Mouse (Mus musculus): Measurements from ENCODE around the gene Ces3a. TPM values are rescaled to one million over a fixed set of nuclear protein-coding genes. Genes with fewer than 3 reads are reported as not detected.
"Not testable (repeated sequence)": the region's sequence is repeated elsewhere in the genome, so short reads cannot be mapped to it uniquely, and the experiment has no call there.

The Ces3a gene
- polyA plus RNA-seq, 1 experiment from 2014 or later, result not detected

- H3K27ac ChIP-seq (replicated peaks in 1 of 2; ENCODE audit: control insufficient read depth in 1 of 2, insufficient read depth in 1 of 2, low read depth in 2 of 2, low read length in 2 of 2), result no peak overlapping the region
- no peaks in the 10 kb centered on the region for H3K27me3 ChIP-seq (ENCODE audit: control insufficient read depth, insufficient read depth, low read length)
- no peak overlapping the region for H3K4me3 ChIP-seq (ENCODE audit: control insufficient read depth in 1 of 2, insufficient read depth in 1 of 2, low read depth in 1 of 2, low read length in 2 of 2)
- no peaks in the 10 kb centered on the region for H3K4me1 ChIP-seq (ENCODE audit: control insufficient read depth in 2 of 2, insufficient read depth in 2 of 2, low read length in 2 of 2)
- H3K9ac ChIP-seq (ENCODE audit: low read length), result no peak overlapping the region
- no peaks in the 10 kb centered on the region for H3K9me3 ChIP-seq (ENCODE audit: control insufficient read depth, low read length)
- H3K4me2 ChIP-seq (ENCODE audit: low read length), result no peak overlapping the region
- no peak for ATAC-seq (ENCODE audit: insufficient number of reproducible peaks, insufficient read depth, low FRiP score, low read depth)
- no peaks in the 10 kb centered on the region for H3K36me3 ChIP-seq (ENCODE audit: control insufficient read depth, insufficient read depth, low read length)
- WGBS, result 91% methylated on average over 4 of the region's 4 CpGs
Observed at GRCm38 (mm10) chr8:105076601-105077000, 28.2 kb downstream of the Ces3a start.

GRCm38 (mm10) chr8:105077071-105077470 is 28.7 kb downstream of the Ces3a start:
- no peak overlapping the region for H3K9ac ChIP-seq (ENCODE audit: low read length)
- no peak overlapping the region for H3K4me3 ChIP-seq (ENCODE audit: control insufficient read depth in 1 of 2, insufficient read depth in 1 of 2, low read depth in 1 of 2, low read length in 2 of 2)
- H3K36me3 ChIP-seq (ENCODE audit: control insufficient read depth, insufficient read depth, low read length), result no peaks in the 10 kb centered on the region
- no peaks in the 10 kb centered on the region for H3K4me1 ChIP-seq (ENCODE audit: control insufficient read depth in 2 of 2, insufficient read depth in 2 of 2, low read length in 2 of 2)
- 61% methylated on average over 6 of the region's 6 CpGs for WGBS
- no peak for ATAC-seq (ENCODE audit: insufficient number of reproducible peaks, insufficient read depth, low FRiP score, low read depth)
- H3K4me2 ChIP-seq (ENCODE audit: low read length), result no peak overlapping the region
- H3K27ac ChIP-seq (replicated peaks in 1 of 2; ENCODE audit: control insufficient read depth in 1 of 2, insufficient read depth in 1 of 2, low read depth in 2 of 2, low read length in 2 of 2), result no peak overlapping the region
- H3K27me3 ChIP-seq (ENCODE audit: control insufficient read depth, insufficient read depth, low read length), result no peaks in the 10 kb centered on the region
- no peaks in the 10 kb centered on the region for H3K9me3 ChIP-seq (ENCODE audit: control insufficient read depth, low read length)

DNA sequence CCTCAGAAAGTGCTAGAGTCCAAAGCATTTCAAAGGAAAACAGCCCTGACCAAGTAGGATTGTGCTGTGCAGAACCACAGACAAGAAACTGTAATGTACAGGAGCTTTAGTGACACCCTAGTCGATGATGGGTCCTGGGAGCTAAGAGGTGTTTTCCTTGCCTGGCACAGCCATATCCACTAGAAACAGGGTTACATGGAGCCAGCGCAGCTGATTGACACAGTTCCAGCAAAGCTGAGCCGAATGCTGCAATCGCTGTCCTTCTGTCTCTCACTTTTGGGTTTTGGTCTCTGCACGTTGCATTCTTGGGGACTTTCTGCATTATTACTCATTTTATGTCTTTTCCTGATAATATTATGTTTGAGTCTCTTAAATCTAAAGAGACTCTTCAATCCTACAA is 30.2 kb downstream of the Ces3a start:
- Histone ChIP-seq H3K9me3 (ENCODE audit: control insufficient read depth, low read length) (no peaks in the 10 kb centered on the region), H3K36me3 (ENCODE audit: control insufficient read depth, insufficient read depth, low read length) (no peaks in the 10 kb centered on the region), H3K27me3 (ENCODE audit: control insufficient read depth, insufficient read depth, low read length) (no peaks in the 10 kb centered on the region), H3K4me1 (ENCODE audit: control insufficient read depth in 2 of 2, insufficient read depth in 2 of 2, low read length in 2 of 2) (peaks cover 4 to 5% of the 10 kb centered on the region in 2 experiments; a peak in 2 of 4 replicates), H3K4me2 (ENCODE audit: low read length) (no peak overlapping the region), H3K27ac (replicated peaks in 1 of 2; ENCODE audit: control insufficient read depth in 1 of 2, insufficient read depth in 1 of 2, low read depth in 2 of 2, low read length in 2 of 2) (no peak overlapping the region), H3K4me3 (ENCODE audit: control insufficient read depth in 1 of 2, insufficient read depth in 1 of 2, low read depth in 1 of 2, low read length in 2 of 2) (no peak overlapping the region), H3K9ac (ENCODE audit: low read length) (no peak overlapping the region)
- 71% methylated on average over 5 of the region's 5 CpGs for WGBS
- ATAC-seq (ENCODE audit: insufficient number of reproducible peaks, insufficient read depth, low FRiP score, low read depth), result no peak

DNA sequence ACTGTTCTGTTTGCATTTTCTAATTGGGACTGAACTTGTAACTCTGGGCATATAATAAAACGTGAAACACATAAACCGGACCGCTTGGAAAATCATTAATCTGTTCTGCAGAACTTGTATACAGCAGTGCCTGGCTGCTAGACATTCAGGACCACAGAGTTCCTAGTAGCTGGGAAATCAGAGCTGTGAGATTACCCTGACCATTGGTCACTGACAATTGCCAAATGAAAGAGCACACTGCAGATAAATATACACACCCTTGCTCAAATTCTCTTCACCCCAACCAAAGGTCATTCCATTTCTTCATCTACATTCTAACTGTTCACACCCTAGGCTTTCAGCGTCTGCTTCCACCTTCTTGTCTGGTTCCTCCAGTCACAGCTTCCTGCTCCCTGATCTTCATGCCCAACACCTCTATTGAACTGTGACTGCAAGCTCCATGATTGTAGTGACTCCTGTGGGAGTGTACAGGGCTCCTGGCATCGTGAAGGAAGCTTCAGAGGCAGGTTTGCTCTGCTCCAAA is 32.5 kb downstream of the Ces3a start:
- H3K4me3 ChIP-seq (ENCODE audit: control insufficient read depth in 1 of 2, insufficient read depth in 1 of 2, low read depth in 1 of 2, low read length in 2 of 2), result no peak overlapping the region
- no peaks in the 10 kb centered on the region for H3K27me3 ChIP-seq (ENCODE audit: control insufficient read depth, insufficient read depth, low read length)
- no peak overlapping the region for H3K9ac ChIP-seq (ENCODE audit: low read length)
- H3K36me3 ChIP-seq (ENCODE audit: control insufficient read depth, insufficient read depth, low read length), result no peaks in the 10 kb centered on the region
- ATAC-seq (ENCODE audit: insufficient number of reproducible peaks, insufficient read depth, low FRiP score, low read depth), result no peak
- peaks cover 5 to 6% of the 10 kb centered on the region in 2 experiments; a peak in 2 of 4 replicates for H3K4me1 ChIP-seq (ENCODE audit: control insufficient read depth in 2 of 2, insufficient read depth in 2 of 2, low read length in 2 of 2)
- 67% methylated on average over 5 of the region's 5 CpGs for WGBS
- no peak overlapping the region for H3K27ac ChIP-seq (replicated peaks in 1 of 2; ENCODE audit: control insufficient read depth in 1 of 2, insufficient read depth in 1 of 2, low read depth in 2 of 2, low read length in 2 of 2)
- H3K9me3 ChIP-seq (ENCODE audit: control insufficient read depth, low read length), result no peaks in the 10 kb centered on the region
- no peak overlapping the region for H3K4me2 ChIP-seq (ENCODE audit: low read length)

GRCm38 (mm10) chr8:105083449-105084050 is 35.1 kb downstream of the Ces3a start, which contains the start of gene Ces3b:
Gene Ces3b (plus strand): TSS chr8:105083753.
- Histone ChIP-seq H3K9me3 (ENCODE audit: control insufficient read depth, low read length) (no peaks in the 10 kb centered on the region), H3K27ac (replicated peaks in 1 of 2; ENCODE audit: control insufficient read depth in 1 of 2, insufficient read depth in 1 of 2, low read depth in 2 of 2, low read length in 2 of 2) (peak within 1 kb of the TSS in 1 of 2 experiments; percentile 37; a peak in 2 of 4 replicates), H3K27me3 (ENCODE audit: control insufficient read depth, insufficient read depth, low read length) (no peaks in the 10 kb centered on the region), H3K9ac (ENCODE audit: low read length) (no peak within 1 kb of the TSS), H3K4me3 (ENCODE audit: control insufficient read depth in 1 of 2, insufficient read depth in 1 of 2, low read depth in 1 of 2, low read length in 2 of 2) (no peak within 1 kb of the TSS), H3K4me1 (ENCODE audit: control insufficient read depth in 2 of 2, insufficient read depth in 2 of 2, low read length in 2 of 2) (peaks cover 5 to 6% of the 10 kb centered on the region in 2 experiments; a peak in 2 of 4 replicates), H3K36me3 (ENCODE audit: control insufficient read depth, insufficient read depth, low read length) (no peaks in the 10 kb centered on the region), H3K4me2 (ENCODE audit: low read length) (peak within 1 kb of the TSS; percentile 38)
- WGBS, result 24% methylated on average over 7 of the region's 7 CpGs
- peak; percentile 51 for ATAC-seq (ENCODE audit: insufficient number of reproducible peaks, insufficient read depth, low FRiP score, low read depth)

DNA sequence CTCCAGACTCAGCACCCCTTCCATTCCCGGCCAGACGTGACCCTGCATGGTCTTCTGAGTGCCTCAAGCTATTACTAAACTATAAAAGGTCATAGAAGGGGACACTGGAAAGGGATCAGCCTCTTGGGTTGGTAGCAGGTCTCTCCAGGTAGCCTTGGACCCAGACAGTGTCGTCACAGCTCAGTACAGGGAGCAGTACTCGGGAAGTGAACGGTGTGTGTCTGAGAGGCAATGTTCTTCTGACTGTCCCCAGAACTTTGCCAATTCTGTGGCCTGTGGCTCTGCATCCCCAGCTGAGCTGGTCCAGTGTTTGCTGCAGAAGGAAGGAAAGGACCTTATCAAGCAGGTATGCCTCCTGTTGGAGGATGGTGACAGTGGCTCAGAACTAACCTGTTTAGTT is 39.8 kb downstream of the Ces3a start:
- H3K36me3 ChIP-seq (ENCODE audit: control insufficient read depth, insufficient read depth, low read length); H3K27ac ChIP-seq (replicated peaks in 1 of 2; ENCODE audit: control insufficient read depth in 1 of 2, insufficient read depth in 1 of 2, low read depth in 2 of 2, low read length in 2 of 2); H3K9ac ChIP-seq (ENCODE audit: low read length); H3K4me3 ChIP-seq (ENCODE audit: control insufficient read depth in 1 of 2, insufficient read depth in 1 of 2, low read depth in 1 of 2, low read length in 2 of 2); H3K27me3 ChIP-seq (ENCODE audit: control insufficient read depth, insufficient read depth, low read length); H3K9me3 ChIP-seq (ENCODE audit: control insufficient read depth, low read length); ATAC-seq (ENCODE audit: insufficient number of reproducible peaks, insufficient read depth, low FRiP score, low read depth); H3K4me1 ChIP-seq (ENCODE audit: control insufficient read depth in 2 of 2, insufficient read depth in 2 of 2, low read length in 2 of 2); H3K4me2 ChIP-seq (ENCODE audit: low read length): not testable (repeated sequence)
- 73% methylated on average over 5 of the region's 5 CpGs for WGBS

DNA sequence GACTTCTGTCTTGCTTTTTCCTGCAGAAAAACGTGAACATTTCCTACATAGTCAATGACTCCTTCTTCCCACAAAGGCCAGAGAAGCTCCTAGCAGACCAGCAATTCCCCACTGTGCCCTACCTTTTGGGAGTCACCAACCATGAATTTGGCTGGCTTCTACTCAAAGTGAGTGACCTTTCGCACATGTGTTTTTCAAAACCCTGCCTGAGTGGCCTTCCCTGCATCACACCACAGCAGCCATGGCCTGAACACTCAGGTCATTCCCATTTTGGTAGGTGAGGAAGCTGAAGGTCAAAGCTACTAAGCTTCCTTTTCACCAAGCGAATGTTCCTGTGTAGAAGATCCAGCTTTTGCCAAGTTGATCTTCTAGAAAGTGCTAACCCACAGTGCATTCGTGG is 40.2 kb downstream of the Ces3a start:
- Histone ChIP-seq H3K27ac (replicated peaks in 1 of 2; ENCODE audit: control insufficient read depth in 1 of 2, insufficient read depth in 1 of 2, low read depth in 2 of 2, low read length in 2 of 2) (no peak overlapping the region), H3K27me3 (ENCODE audit: control insufficient read depth, insufficient read depth, low read length) (no peaks in the 10 kb centered on the region), H3K4me1 (ENCODE audit: control insufficient read depth in 2 of 2, insufficient read depth in 2 of 2, low read length in 2 of 2) (peaks cover 0 to 2% of the 10 kb centered on the region in 2 experiments; a peak in 1 of 4 replicates), H3K9ac (ENCODE audit: low read length) (no peak overlapping the region), H3K9me3 (ENCODE audit: control insufficient read depth, low read length) (no peaks in the 10 kb centered on the region), H3K36me3 (ENCODE audit: control insufficient read depth, insufficient read depth, low read length) (no peaks in the 10 kb centered on the region), H3K4me3 (ENCODE audit: control insufficient read depth in 1 of 2, insufficient read depth in 1 of 2, low read depth in 1 of 2, low read length in 2 of 2) (no peak overlapping the region), H3K4me2 (ENCODE audit: low read length) (no peak overlapping the region)
- ATAC-seq (ENCODE audit: insufficient number of reproducible peaks, insufficient read depth, low FRiP score, low read depth), result no peak
- WGBS, result 65% methylated on average over 4 of the region's 4 CpGs

DNA sequence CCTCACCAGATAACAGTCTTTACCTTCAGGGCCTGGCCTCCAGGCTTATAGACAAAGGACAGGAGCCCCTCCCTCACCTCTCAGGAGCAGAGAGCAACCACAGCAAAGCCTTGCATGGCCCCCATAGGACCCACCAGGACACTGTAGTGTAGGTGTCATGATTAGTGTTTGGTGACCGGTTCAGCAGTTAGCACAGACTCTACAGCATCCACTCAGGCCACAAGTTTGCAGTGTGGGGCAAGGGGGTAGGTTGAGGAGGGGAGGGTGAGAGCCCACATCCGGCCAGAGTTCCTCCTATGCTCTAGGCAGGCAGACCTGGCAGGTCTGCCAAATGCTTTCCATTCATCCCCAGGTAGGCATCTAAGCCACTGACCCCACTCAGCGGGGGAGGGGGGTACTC is 45.6 kb downstream of the Ces3a start:
- no peak for ATAC-seq (ENCODE audit: insufficient number of reproducible peaks, insufficient read depth, low FRiP score, low read depth)
- H3K9ac ChIP-seq (ENCODE audit: low read length), result no peak overlapping the region
- no peak overlapping the region for H3K4me3 ChIP-seq (ENCODE audit: control insufficient read depth in 1 of 2, insufficient read depth in 1 of 2, low read depth in 1 of 2, low read length in 2 of 2)
- H3K27ac ChIP-seq (replicated peaks in 1 of 2; ENCODE audit: control insufficient read depth in 1 of 2, insufficient read depth in 1 of 2, low read depth in 2 of 2, low read length in 2 of 2), result no peak overlapping the region
- no peaks in the 10 kb centered on the region for H3K9me3 ChIP-seq (ENCODE audit: control insufficient read depth, low read length)
- no peak overlapping the region for H3K4me2 ChIP-seq (ENCODE audit: low read length)
- no peaks in the 10 kb centered on the region for H3K4me1 ChIP-seq (ENCODE audit: control insufficient read depth in 2 of 2, insufficient read depth in 2 of 2, low read length in 2 of 2)
- no peaks in the 10 kb centered on the region for H3K36me3 ChIP-seq (ENCODE audit: control insufficient read depth, insufficient read depth, low read length)
- WGBS, result 74% methylated on average over 3 of the region's 3 CpGs
- no peaks in the 10 kb centered on the region for H3K27me3 ChIP-seq (ENCODE audit: control insufficient read depth, insufficient read depth, low read length)

Measured in heart, embryonic 14.5 days (tissue).